Comparison of ENCODE assay signal across 8 mouse cellular contexts in genomic region chr16:93938400-93938846, GRCm38 (mm10). TPM values are rescaled to one million over a fixed set of nuclear protein-coding genes. Genes with fewer than 3 reads are reported as not detected.
DNase-seq lines count a peak whose midpoint lies in the region; ATAC-seq and TF ChIP-seq lines count a peak whose summit lies in the region.

No protein-coding gene starts in this region.

- WGBS in liver, embryonic 12.5 days (ENCODE audit: insufficient replicate concordance) = 6% methylated on average over 16 of the region's 16 CpGs

- H3K9me3 ChIP-seq in liver, embryonic 12.5 days (replicated peaks) = no peaks in the 10 kb centered on the region

- H3K4me3 ChIP-seq in liver, embryonic 12.5 days = peak overlapping the region; percentile 39
- peak overlapping the region; percentile 20; the same call in 1 of the 2 replicates for H3K4me3 ChIP-seq in testis, adult 2 months (ENCODE audit: control insufficient read depth, low read depth, low read length)

- no peaks in the 10 kb centered on the region for H3K36me3 ChIP-seq in liver, embryonic 12.5 days
- no peaks in the 10 kb centered on the region for H3K36me3 ChIP-seq in testis, adult 2 months (ENCODE audit: control insufficient read depth, insufficient read depth, low read length)

- H3K9ac ChIP-seq in liver, embryonic 12.5 days = peak overlapping the region; percentile 37; the same call in 1 of the 2 replicates

- no peak for TF ChIP-seq CTCF in testis, adult 2 months (IDR thresholded peaks at IDR 0.05; ENCODE audit: control insufficient read depth, insufficient read depth, insufficient replicate concordance, low read depth, low read length)

- H3K4me2 ChIP-seq in liver, embryonic 12.5 days = peak overlapping the region; percentile 65

- intact Hi-C loops in gastrocnemius, postnatal 14 days (cut with DNase I; ENCODE audit: low total_unique reads) = no loop called here

- H3K27me3 ChIP-seq in liver, embryonic 12.5 days (replicated peaks) = peaks cover 42% of the 10 kb centered on the region
- H3K27me3 ChIP-seq in testis, adult 2 months (ENCODE audit: control insufficient read depth, insufficient read depth, low read length) = no peaks in the 10 kb centered on the region

- no peak overlapping the region for H3K27ac ChIP-seq in liver, embryonic 12.5 days
- H3K27ac ChIP-seq in testis, adult 2 months (ENCODE audit: control insufficient read depth, insufficient read depth, low read depth, low read length) = no peak overlapping the region

- no peak for TF ChIP-seq POLR2A in testis, adult 2 months (IDR thresholded peaks at IDR 0.05; ENCODE audit: control insufficient read depth, low read depth, low read length)

- peak; percentile 88 for DNase-seq in 3T3-L1 (ENCODE audit: low read depth, low spot score)
- DNase-seq in R1 (ENCODE audit: low read depth, low spot score) = peak; percentile 81
- DNase-seq in cerebellum, postnatal 25 days = peak; percentile 69 to 86
- peak; percentile 64 for DNase-seq in gastrocnemius, postnatal 14 days
- peak; percentile 64 for DNase-seq in kidney, adult 9 months
- peak; percentile 81 for DNase-seq in naive thymus-derived CD4-positive, alpha-beta T cell, adult 2 months (ENCODE audit: low read depth)

- ATAC-seq in liver, embryonic 12.5 days = no peak

- H3K4me1 ChIP-seq in liver, embryonic 12.5 days = peaks cover 19% of the 10 kb centered on the region
- H3K4me1 ChIP-seq in testis, adult 2 months (ENCODE audit: control insufficient read depth, insufficient read depth, low read length) = peaks cover 3% of the 10 kb centered on the region

RNA-seq across cellular contexts. Expression of gene Chaf1b, which starts 54.7 kb away (rescaled TPM):
- total RNA-seq in gastrocnemius, postnatal 14 days (2021) = 1 to 10 TPM; 1.4 to 2.3 TPM
- polyA plus RNA-seq in liver, embryonic 12.5 days (2016; fragmentation: Nextera tagmentation; extraction: Ambion mirVana) = 66.9 and 71.2 TPM in 2 replicates
- polyA plus RNA-seq in testis, adult 2 months (2012; rRNA removed) = 9.3 and 10.1 TPM in 2 replicates
